Mouse (Mus musculus): ENCODE measurements at regions not wholly inside any gene's neighbourhood (a gene's known extent, or its start where the extent isn't known, plus 50 kb on each side); places are given as distances from the start of the nearest gene placed in this dataset.

DNA sequence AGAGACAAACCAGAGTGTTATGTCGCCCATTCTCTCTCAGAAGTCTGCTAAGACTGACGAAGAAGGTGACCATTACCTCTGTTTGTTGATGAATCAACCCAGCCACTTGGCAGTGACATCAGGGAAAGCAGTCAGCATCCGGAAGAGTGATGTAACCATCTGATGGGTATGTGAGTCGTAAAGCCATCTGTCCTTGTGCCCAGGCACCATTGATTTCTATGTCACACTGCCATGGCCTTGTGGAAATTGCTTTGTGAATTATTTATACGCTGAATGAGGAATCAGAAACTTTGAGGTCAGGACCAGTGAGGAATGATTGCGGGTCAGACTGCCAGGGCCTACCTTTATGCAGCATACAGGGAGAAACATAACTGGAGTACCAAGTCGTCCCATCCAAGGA is 256.2 kb upstream of the Htr2a start:
- peak; percentile 67 for DNase-seq

DNA sequence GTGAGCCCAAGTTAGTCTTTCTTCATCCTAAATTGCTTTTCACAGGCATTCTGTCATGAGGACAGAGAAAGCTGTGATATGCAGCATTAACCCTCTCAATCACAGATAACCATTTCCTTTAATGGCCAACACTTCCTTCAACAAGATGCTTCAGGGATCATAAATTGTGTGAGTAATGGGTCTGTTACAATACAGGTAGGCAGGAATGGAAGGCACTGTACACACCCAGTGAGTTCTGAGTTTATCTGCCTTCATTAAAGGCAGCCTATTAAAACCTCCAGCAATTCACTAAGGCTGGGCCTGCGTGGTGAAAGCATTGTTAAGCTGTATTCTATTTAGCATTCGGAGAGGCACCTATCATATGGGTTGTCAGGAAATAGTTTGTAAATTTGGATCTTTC is 248.2 kb upstream of the Htr2a start:
- DNase-seq, result no peak

DNA sequence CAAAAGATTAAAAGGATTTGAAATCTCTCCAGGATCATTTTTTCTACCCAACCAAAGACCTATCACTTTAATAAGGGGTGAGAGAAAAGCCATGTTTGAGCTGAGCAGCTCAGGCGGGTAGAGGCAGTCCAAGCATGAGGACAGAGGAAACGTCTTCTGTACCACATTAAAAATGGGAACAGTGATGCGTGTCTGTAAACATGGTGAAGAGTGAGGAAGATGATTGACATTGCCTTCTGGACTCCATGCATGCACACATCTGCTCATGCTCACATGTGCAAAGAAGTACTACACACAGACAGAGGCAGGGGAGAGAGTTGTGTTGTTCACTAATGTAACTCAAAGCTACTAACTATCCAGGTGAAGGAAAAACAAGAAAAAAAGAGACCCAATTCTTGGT is 243.4 kb upstream of the Htr2a start:
- no peak for DNase-seq

DNA sequence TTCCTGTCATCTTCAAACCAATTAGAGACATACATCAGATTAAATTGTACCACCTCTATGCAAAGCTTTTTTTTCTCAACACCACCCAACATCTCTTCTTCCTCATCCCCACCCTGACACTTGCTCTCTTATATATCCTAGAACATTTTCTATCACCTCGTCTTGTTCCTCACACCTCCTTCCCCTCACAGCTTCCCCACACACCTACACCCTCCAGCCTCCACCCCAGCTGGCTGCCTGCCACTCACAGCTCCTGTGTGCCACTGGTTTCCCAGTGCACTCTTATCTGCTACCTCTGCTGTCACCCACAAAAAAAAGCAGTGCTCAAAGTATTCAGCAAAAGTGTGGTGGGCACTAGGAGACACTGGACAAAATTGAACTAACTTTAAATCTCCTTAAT is 231.2 kb upstream of the Htr2a start:
- no peak for DNase-seq

DNA sequence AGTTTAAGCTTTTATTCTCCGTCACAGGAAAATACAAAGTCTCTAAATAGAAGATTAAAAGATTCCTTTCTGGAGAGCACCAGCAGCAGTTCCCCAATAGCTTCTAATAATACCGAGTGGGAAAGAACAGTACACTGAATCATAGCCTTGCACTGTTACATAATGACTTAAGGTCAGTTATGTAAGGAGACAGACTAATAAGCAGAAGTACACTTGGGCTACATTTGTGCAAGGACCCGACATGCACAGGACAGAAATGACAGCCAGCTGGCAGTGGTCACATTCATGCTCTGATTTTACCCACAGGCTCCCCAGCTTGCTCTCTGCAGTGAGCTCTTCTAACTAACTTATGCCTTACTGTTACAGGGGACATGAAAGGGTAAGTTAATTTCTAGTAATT is 212.4 kb upstream of the Htr2a start:
- DNase-seq, result peak; percentile 36

DNA sequence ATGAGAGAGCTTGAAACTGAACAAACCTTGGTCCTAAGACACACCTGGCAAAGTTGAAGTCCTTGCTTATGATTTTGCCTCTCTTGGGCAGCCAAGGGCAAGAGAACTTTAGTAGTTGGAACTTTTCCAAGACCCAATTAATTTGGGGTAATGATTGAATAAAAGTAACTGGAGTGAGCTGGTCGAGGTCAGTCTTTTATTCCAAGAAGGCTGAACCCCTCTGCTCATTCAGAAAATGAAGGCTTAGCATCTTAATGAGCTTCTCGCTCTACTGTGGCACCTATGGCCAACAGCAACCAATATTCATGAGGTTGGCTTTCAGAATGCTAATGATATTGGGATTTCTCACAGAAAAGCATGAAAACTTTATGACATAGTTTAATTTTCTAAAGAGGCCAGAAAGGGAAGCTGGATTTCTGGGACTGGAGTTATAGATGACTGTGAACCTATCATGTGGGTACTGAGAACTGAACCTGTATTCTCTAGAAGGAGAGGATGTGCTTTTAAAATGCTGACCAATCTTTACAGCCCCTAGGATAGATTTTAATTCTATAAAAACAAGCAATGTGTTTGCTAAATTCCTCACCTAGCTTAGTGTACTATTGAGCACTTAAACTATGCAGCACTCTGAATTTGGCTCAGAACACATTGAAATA is 176.5 kb upstream of the Htr2a start:
- DNase-seq, result no peak

DNA sequence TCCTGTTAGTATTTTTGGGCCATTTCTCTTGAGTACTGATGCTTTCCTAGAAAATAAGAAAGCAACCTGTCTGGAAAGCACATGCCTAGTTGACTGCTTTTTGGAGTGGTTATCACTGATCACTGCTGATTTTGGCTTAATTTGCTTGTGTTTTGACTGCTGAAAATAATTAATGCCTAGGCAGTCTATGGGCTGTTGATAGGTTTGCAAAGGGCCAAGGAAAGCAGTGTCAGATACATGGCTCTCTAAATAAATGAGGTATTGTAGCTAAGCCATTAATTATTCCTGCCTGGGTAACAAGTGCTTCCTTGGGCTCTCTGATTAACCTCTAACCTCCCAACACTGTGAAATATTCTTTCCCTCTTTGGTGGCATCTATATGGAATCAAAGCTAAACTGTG is 145.1 kb upstream of the Htr2a start:
- DNase-seq, result no peak

DNA sequence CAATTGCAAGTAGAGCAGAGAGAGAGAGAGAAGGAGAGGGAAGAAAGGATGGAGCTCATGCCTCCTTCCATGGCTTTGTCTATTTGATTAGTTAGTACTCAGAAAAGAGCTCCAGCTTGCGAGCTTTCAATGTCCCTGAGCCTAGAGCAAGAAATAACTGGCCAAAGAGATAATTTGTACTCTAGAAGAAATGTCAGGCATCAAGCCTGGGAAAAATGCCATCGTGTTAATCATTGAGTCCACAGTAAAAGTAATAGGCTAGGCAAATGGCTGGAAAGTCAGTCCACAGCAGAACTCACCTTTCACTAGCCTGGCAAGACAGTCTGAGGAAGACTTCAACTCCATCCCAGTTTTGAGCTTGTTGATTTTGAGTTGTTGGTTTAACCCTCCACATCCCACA is 129.1 kb upstream of the Htr2a start:
- DNase-seq, result peak; percentile 14

DNA sequence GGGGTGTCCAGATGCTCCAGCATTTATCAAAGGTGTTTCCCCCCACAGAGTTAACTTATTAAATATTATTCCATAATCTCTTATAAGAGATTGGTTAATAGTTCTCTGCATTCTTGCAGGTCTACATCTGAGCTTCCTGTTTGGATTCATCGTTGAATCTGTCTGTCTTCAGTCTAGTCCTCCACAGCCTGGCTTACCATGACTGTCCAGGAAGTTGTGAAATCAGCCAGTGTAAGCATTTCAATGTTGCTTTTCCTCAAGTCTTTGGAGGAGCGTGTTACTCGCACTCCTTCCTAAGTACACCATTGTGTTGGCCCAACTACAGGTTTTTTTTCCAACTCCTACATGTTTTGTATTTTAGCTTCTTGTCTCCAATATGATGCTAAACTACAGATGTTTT is 124.2 kb upstream of the Htr2a start:
- DNase-seq, result no peak

DNA sequence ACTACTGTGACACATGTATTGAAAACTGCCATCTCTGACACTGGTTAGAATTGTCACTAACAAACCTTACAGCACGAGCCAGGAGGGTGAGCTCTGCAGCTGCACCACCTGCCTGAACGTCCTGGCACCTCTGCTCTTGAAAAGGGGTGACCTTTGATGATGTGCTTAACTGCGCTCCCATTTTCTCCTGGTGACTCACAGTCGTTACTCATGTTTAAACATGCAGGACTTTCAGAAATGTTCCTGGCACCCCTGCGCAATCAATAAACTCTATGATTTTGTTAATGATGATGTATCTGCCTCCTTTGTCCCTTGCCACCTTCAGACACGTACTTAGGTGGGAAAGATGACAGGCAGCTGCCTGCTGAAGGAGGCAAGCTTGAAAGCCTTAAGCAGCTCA is 121.1 kb upstream of the Htr2a start:
- DNase-seq, result peak; percentile 54

DNA sequence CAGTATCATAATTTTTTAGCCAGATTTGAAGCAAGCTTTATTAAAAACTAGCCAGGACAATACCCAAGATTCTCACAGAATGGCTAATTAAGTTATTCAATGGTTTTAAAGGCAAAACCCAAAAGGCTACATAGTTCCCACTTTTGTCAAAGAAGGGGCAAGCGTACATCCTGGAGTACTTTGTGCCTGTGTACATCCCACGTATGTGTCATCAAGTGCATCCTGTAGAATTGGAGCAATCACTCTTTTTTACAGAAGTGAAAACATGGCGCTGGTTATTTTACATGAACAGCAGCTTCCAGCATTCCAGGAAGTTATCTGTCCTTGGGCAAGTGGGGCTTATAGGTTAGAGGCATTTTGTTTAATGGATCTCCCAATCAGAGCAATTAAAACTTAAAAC is 119.0 kb upstream of the Htr2a start:
- DNase-seq, result no peak

DNA sequence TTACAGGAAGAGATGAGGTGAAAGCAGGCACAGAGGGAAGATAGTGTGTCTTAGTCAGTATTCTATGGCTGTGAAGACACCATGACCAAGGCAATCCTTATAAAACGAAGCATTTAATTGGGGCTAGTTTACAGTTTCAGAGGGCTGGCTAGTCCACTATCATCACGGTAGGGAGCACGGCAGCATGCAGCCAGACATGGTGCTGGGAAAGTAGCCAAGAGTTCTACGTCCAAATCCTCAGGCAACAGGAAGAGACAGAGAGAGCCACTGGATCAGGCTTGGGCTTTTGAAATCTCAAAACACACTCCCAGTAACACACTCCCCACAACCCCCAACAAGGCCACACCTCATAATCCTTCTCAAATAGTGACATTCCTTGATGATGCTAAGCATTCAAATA is 113.4 kb upstream of the Htr2a start:
- no peak for DNase-seq

DNA sequence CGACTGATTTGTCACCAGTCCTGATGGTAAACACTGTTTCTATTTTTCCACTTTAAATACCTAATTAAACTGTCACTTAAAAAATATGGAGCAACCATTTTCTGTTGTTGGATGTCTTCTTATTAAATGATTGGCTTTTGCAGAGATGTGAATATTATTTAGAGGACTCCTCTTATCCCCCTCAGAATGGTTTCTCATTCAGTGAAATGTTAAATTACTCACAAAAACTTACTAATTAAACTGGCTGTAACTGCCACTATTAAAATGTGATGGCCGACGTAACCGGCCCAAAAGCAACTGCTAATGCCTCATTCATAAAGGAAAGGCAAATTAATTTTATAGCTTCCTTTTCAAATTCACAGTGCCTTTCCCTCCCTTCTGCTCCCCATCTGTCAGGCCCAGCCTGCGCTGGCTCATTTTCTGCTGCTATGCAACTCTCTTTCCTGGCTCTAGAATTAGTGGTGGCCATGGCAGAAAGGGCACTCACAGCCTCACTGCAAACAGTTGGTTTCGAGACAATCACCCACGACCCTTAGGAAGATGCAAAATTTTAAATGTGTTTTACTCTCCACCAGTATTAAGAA is 111.2 kb upstream of the Htr2a start:
- DNase-seq, result no peak

DNA sequence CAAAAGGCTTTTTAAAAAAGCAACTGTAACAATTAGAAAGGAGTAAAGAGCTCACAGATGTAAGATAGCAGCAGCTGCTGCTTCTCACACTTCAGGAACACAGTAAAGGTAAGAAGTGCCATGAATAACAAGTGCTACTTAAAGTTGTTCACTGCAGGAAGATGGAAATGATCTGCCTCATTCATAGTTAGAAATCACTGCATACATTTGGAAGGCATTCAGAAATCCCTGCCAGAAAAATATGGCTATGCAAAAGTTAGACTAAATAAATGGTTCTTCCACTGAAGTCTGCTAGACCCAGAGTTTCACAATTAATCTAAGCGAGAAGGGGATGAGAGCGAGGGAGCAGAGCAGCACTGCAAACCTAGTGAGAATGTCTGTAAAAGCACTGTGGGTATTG is 102.5 kb upstream of the Htr2a start:
- DNase-seq, result no peak

DNA sequence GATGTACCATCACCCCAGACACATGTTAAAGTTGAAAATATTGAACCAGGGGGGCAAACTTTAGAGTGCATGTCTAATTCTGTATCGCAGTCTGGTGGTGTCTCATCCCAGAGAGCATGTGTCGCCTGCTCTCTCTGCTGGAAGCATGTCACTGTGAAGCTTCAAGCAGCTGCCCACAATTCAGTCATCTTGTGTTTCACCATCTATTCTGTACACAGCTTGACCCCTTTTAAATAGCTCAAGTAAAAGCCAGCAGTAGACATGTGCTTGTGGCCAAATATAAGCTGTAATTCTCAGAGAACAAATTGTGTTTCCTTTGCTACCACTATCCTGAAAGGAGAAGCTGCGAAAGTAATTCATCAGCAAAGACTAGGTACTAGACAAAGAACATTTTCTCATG is 96.6 kb upstream of the Htr2a start:
- no peak for DNase-seq

DNA sequence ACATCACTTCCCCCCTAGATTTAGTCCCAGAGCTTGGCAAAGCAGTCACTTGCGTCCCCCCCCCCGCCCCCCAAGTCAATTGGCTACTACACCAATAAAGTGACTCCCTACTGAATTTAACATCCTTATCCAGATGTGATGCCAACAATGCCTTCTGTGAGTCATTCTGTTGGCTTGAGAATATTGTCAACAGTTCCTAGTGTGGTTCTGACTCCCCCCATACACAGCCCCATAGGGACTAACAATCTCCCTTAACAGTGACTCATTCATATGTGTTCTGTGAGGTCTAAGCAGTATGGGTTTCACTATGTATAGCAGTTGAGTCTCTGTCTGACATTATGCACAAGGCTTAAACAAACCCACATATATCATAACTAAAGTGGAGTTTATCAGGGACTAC is 89.5 kb upstream of the Htr2a start:
- DNase-seq, result no peak

DNA sequence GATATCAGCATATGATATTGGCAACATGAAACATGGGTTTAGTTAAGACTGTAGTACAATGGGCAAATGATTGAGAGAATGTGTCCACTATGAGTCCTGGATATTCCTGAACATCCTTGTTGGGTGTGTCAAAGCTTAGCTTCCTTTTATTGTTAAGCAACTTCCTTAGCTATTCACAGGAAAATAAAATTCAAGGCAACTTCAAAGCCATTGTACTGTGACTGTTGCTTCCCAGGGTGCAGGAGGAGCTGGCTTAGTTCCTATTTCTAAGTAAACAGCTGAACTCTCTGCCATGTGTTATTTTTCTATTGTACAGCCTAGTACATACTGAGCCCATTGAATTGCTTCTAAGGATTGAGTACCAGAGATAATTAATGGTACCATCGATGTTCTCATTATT is 87.0 kb upstream of the Htr2a start:
- DNase-seq, result no peak

DNA sequence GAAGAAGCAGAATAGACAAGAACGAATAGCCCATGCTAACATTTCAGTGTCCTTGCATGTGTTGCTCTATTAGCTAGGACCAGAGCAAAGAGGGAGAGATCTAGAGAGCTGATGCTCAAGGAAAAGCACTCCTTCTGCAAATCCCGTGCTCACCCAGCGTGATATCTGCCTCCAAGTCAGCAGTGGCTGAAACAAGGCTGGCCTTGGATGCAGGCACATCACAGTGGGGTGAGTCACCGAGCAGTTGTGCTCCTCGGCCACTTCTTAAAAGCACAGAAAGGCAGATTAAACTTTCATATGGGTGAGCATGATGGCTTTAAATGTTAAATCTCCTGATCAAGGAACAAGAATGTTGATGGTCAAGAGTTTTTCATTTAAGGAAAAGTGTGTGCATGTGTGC is 82.3 kb upstream of the Htr2a start:
- DNase-seq, result peak; percentile 83
